8 mouse cellular contexts compared by ENCODE assay signal in genomic region chr9:44074395-44075275, GRCm38 (mm10). TPM values are rescaled to one million over a fixed set of nuclear protein-coding genes. Genes with fewer than 3 reads are reported as not detected.
DNase-seq lines count a peak whose midpoint lies in the region; ATAC-seq and TF ChIP-seq lines count a peak whose summit lies in the region.
"Had no signal": no experiment of that assay in that cellular context is flagged by ENCODE, and none has a peak within 500 bp of the region (broad histone marks: within the 10 kb centered on the region; RNA-seq: fewer than 3 reads in every experiment).

No protein-coding gene starts in this region.

- no peak for TF ChIP-seq POLR2A in kidney, adult 2 months (IDR thresholded peaks at IDR 0.05; ENCODE audit: low read depth, low read length)

- no peak overlapping the region for H3K9ac ChIP-seq in kidney, embryonic 14.5 days (ENCODE audit: low read depth, low read length)
- no peak overlapping the region for H3K9ac ChIP-seq in forebrain, embryonic 15.5 days (replicated peaks)

- TF ChIP-seq CTCF in kidney, adult 2 months (conservative IDR thresholded peaks at IDR 0.05; ENCODE audit: insufficient read depth, insufficient read length, low read depth, low read length): peak; percentile 53
- TF ChIP-seq CTCF in G1E (IDR thresholded peaks at IDR 0.05; ENCODE audit: low read depth, low read length): peak; percentile 17

- H3K9me3 ChIP-seq in kidney, embryonic 14.5 days (ENCODE audit: control insufficient read depth, low read length): no peaks in the 10 kb centered on the region
- no peaks in the 10 kb centered on the region for H3K9me3 ChIP-seq in G1E (replicated peaks)
- no peaks in the 10 kb centered on the region for H3K9me3 ChIP-seq in forebrain, embryonic 15.5 days

- no peaks in the 10 kb centered on the region for H3K27me3 ChIP-seq in kidney, adult 2 months (replicated peaks; ENCODE audit: control insufficient read depth, insufficient read depth, low read length)
- no peaks in the 10 kb centered on the region for H3K27me3 ChIP-seq in kidney, embryonic 14.5 days (ENCODE audit: control insufficient read depth, insufficient read depth, low read length)
- H3K27me3 ChIP-seq in G1E (ENCODE audit: insufficient read depth, low read length): peaks cover 24% of the 10 kb centered on the region
- H3K27me3 ChIP-seq in forebrain, embryonic 15.5 days: no peaks in the 10 kb centered on the region

- H3K4me3 ChIP-seq in kidney, adult 2 months (ENCODE audit: insufficient read depth, low read depth, low read length): no peak overlapping the region
- no peak overlapping the region for H3K4me3 ChIP-seq in kidney, embryonic 14.5 days (ENCODE audit: low read length)
- no peak overlapping the region for H3K4me3 ChIP-seq in G1E (ENCODE audit: low read depth, low read length)
- H3K4me3 ChIP-seq in forebrain, embryonic 15.5 days: no peak overlapping the region
- H3K4me3 ChIP-seq: erythroblast, embryonic 14.5 days had no signal

- 66% methylated on average over 9 of the region's 9 CpGs for WGBS in kidney, adult 2 months
- 64% methylated on average over 9 of the region's 9 CpGs for whole genome bisulfite sequencing in kidney, embryonic 14.5 days
- WGBS in forebrain, embryonic 15.5 days: 62% methylated on average over 9 of the region's 9 CpGs

- H3K27ac ChIP-seq in kidney, adult 2 months (ENCODE audit: insufficient read depth, low read depth, low read length): no peak overlapping the region
- no peak overlapping the region for H3K27ac ChIP-seq in kidney, embryonic 14.5 days (ENCODE audit: low read depth, low read length)
- no peak overlapping the region for H3K27ac ChIP-seq in forebrain, embryonic 15.5 days (replicated peaks)

- no peak overlapping the region for H3K4me2 ChIP-seq in kidney, embryonic 14.5 days (replicated peaks; ENCODE audit: low read depth, low read length)
- H3K4me2 ChIP-seq in forebrain, embryonic 15.5 days (replicated peaks): no peak overlapping the region

- no peak for ATAC-seq in kidney, embryonic 14.5 days (ENCODE audit: low FRiP score, low TSS enrichment)
- no peak for ATAC-seq in G1E (ENCODE audit: extremely low read depth, insufficient number of reproducible peaks, low FRiP score, poor library complexity, severe bottlenecking)
- no peak for ATAC-seq in forebrain, embryonic 15.5 days (replicated peaks)

- H3K36me3 ChIP-seq in kidney, adult 2 months (ENCODE audit: control insufficient read depth, insufficient read depth, low read length): no peaks in the 10 kb centered on the region
- H3K36me3 ChIP-seq in kidney, embryonic 14.5 days (ENCODE audit: control insufficient read depth, insufficient read depth, low read length): no peaks in the 10 kb centered on the region
- peaks cover 8% of the 10 kb centered on the region for H3K36me3 ChIP-seq in G1E (replicated peaks)
- no peaks in the 10 kb centered on the region for H3K36me3 ChIP-seq in forebrain, embryonic 15.5 days

- H3K4me1 ChIP-seq in kidney, adult 2 months (ENCODE audit: control insufficient read depth, insufficient read depth, low read length): peaks cover 33% of the 10 kb centered on the region
- peaks cover 35% of the 10 kb centered on the region for H3K4me1 ChIP-seq in kidney, embryonic 14.5 days (ENCODE audit: control insufficient read depth, insufficient read depth, low read length)
- H3K4me1 ChIP-seq in G1E (ENCODE audit: insufficient read depth, low read depth, low read length): peaks cover 29% of the 10 kb centered on the region
- peaks cover 23% of the 10 kb centered on the region for H3K4me1 ChIP-seq in forebrain, embryonic 15.5 days

- DNase-seq in kidney, adult 2 months: peak; percentile 65
- DNase-seq in CD4-positive helper T cell, adult 2 months (ENCODE audit: low read depth, low spot score): peak; percentile 39
- DNase-seq in G1E (ENCODE audit: low spot score): no peak
- peak; percentile 57 for DNase-seq in heart, postnatal 4 days
- DNase-seq in gastrocnemius, postnatal 10 days: no peak

RNA-seq across cellular contexts. Expression of gene Usp2, which starts 7.8 kb away (rescaled TPM):
- 55.5 and 66.8 TPM in 2 replicates for polyA plus RNA-seq in kidney, adult 2 months (2012; rRNA removed)
- 25.8 and 29.4 TPM in 2 replicates for polyA plus RNA-seq in kidney, embryonic 14.5 days (2014; fragmentation: Nextera tagmentation; extraction: Ambion mirVana)
- total RNA-seq in G1E (2014; fragmentation: Nextera tagmentation) (8.3 and 20.1 TPM in 2 replicates), G1E (2017) (8.6 and 12.3 TPM in 2 replicates)
- polyA plus RNA-seq in G1E (2012): 3.2 and 4.1 TPM in 2 replicates
- total RNA-seq in heart, postnatal 4 days (2021): 10 to 100 TPM; 72.6 to 79.0 TPM
- 100 to 1,000 TPM; 102 to 133 TPM for total RNA-seq in gastrocnemius, postnatal 10 days (2021)
- 9.0 and 10.0 TPM in 2 replicates for polyA plus RNA-seq in forebrain, embryonic 15.5 days (2015; fragmentation: Nextera tagmentation; extraction: Ambion mirVana)
- polyA plus RNA-seq: erythroblast, embryonic 14.5 days had no signal

RNA-seq across cellular contexts. Expression of gene Mfrp, which starts 26.9 kb away (rescaled TPM):
- polyA plus RNA-seq in kidney, adult 2 months (2012; rRNA removed): 4.4 and 5.4 TPM in 2 replicates
- 0.14 TPM in 1 of 2 replicates, not detected in the other for polyA plus RNA-seq in kidney, embryonic 14.5 days (2014; fragmentation: Nextera tagmentation; extraction: Ambion mirVana)
- total RNA-seq in G1E (2014; fragmentation: Nextera tagmentation) (not detected in 2 replicates), G1E (2017) (not detected in 2 replicates)
- not detected in 2 replicates for polyA plus RNA-seq in G1E (2012)
- total RNA-seq in heart, postnatal 4 days (2021): not detected
- under 1 TPM in 1 of 2 experiments, not detected in 1; 0.18 TPM for total RNA-seq in gastrocnemius, postnatal 10 days (2021)
- 0.18 and 0.23 TPM in 2 replicates for polyA plus RNA-seq in forebrain, embryonic 15.5 days (2015; fragmentation: Nextera tagmentation; extraction: Ambion mirVana)
- polyA plus RNA-seq: erythroblast, embryonic 14.5 days had no signal

RNA-seq across cellular contexts. Expression of gene Thy1, which starts 31.5 kb away (rescaled TPM):
- 9.2 and 20.6 TPM in 2 replicates for polyA plus RNA-seq in kidney, adult 2 months (2012; rRNA removed)
- 14.3 and 19.9 TPM in 2 replicates for polyA plus RNA-seq in kidney, embryonic 14.5 days (2014; fragmentation: Nextera tagmentation; extraction: Ambion mirVana)
- not detected in 2 replicates for total RNA-seq in G1E (2014; fragmentation: Nextera tagmentation)
- 0.12 TPM in 1 of 2 replicates, not detected in the other for total RNA-seq in G1E (2017)
- polyA plus RNA-seq in G1E (2012): not detected in 2 replicates
- 10 to 100 TPM; 16.2 to 18.8 TPM for total RNA-seq in heart, postnatal 4 days (2021)
- total RNA-seq in gastrocnemius, postnatal 10 days (2021): 10 to 100 TPM; 42.5 to 44.6 TPM
- polyA plus RNA-seq in forebrain, embryonic 15.5 days (2015; fragmentation: Nextera tagmentation; extraction: Ambion mirVana): 3.2 and 3.7 TPM in 2 replicates
- polyA plus RNA-seq: erythroblast, embryonic 14.5 days had no signal

RNA-seq across cellular contexts. Expression of gene C1qtnf5, which starts 32.4 kb away (rescaled TPM):
- polyA plus RNA-seq in kidney, adult 2 months (2012; rRNA removed): 16.8 and 19.6 TPM in 2 replicates
- polyA plus RNA-seq in kidney, embryonic 14.5 days (2014; fragmentation: Nextera tagmentation; extraction: Ambion mirVana): 4.6 and 5.4 TPM in 2 replicates
- total RNA-seq in G1E (2014; fragmentation: Nextera tagmentation) (not detected in 2 replicates), G1E (2017) (0.29 TPM in 1 of 2 replicates, not detected in the other)
- 0.21 TPM in 1 of 2 replicates, not detected in the other for polyA plus RNA-seq in G1E (2012)
- total RNA-seq in heart, postnatal 4 days (2021): 1 to 10 TPM; 8.5 to 9.7 TPM
- 10 to 100 TPM; 25.9 to 26.0 TPM for total RNA-seq in gastrocnemius, postnatal 10 days (2021)
- 2.2 and 3.6 TPM in 2 replicates for polyA plus RNA-seq in forebrain, embryonic 15.5 days (2015; fragmentation: Nextera tagmentation; extraction: Ambion mirVana)

RNA-seq across cellular contexts. Expression of gene Gm49380, which starts 38.7 kb away (rescaled TPM):
- not detected in 2 replicates for polyA plus RNA-seq in kidney, adult 2 months (2012; rRNA removed)
- 0.09 and 0.14 TPM in 2 replicates for polyA plus RNA-seq in kidney, embryonic 14.5 days (2014; fragmentation: Nextera tagmentation; extraction: Ambion mirVana)
- total RNA-seq in G1E (2014; fragmentation: Nextera tagmentation): not detected in 2 replicates
- total RNA-seq in G1E (2017): 0.12 and 0.27 TPM in 2 replicates
- 0.15 TPM in 1 of 2 replicates, not detected in the other for polyA plus RNA-seq in G1E (2012)
- not detected for total RNA-seq in heart, postnatal 4 days (2021)
- under 1 TPM; 0.23 to 0.49 TPM for total RNA-seq in gastrocnemius, postnatal 10 days (2021)
- polyA plus RNA-seq in forebrain, embryonic 15.5 days (2015; fragmentation: Nextera tagmentation; extraction: Ambion mirVana): 0.17 and 0.18 TPM in 2 replicates
- polyA plus RNA-seq: erythroblast, embryonic 14.5 days had no signal

Comparison
In these comparisons a context has a peak if more than half of its experiments do, and no peak if none do; other contexts are left out.
1. DNase-seq: peak in kidney, adult 2 months (single experiment), CD4-positive helper T cell, adult 2 months (single experiment) and heart, postnatal 4 days (single experiment); none in G1E (single experiment) and gastrocnemius, postnatal 10 days (single experiment).